ENCODE assay signal across 7 mouse cellular contexts in the genomic region with DNA sequence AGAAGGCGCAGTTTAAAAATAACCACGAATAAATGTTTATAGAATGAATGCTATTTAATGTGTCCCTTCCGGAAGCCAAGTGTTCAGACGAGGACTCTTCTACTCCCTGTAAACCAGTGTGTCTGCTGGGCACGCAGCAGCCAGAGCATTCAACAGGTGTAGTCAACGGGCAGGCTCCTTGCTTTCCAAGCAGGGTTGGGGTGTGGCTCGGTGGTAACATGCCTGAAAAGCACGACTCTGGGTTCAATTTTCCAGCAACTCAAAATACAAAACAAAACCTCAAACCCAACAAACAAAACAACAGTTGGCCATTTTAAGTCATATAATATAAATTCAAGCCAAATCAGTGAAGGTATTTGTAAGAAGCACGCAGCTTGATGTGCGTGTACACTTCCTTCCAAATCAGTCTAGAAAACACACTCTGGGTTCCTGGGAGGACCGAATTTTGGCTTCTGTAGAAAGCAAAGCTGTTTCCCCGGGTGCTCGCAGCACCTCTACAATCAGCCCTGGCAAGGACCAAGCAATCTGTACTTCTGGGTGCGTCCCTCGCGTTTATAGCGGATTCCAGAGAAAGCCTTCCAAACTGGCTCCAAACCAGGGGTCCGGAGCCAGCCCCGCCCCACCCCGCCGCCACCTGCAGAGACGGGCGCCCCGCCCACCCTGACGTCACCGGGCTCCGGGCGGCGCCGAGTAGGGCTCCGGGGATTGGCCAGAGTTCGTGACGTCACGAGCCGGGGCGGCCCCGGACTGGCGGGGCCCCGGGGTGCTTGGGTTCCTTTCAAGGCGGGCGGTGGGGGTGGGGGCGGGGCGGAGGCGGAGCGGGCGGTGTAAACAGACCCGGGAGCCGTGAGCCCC. TPM values are rescaled to one million over a fixed set of nuclear protein-coding genes. Genes with fewer than 3 reads are reported as not detected.
A peak's percentile ranks its signal among the peaks of the same experiment; 100 is the strongest.
DNase-seq lines count a peak whose midpoint lies in the region; ATAC-seq lines count a peak whose summit lies in the region.

Mturn (plus strand) TSS at position 734 of the 855 bp plus-strand sequence.

- peak within 1 kb of the TSS; percentile 57; the same call in 1 of the 2 replicates for H3K27ac ChIP-seq in intestine, embryonic 16.5 days (ENCODE audit: low read length)
- peak within 1 kb of the TSS; percentile 63 for H3K27ac ChIP-seq in midbrain, embryonic 11.5 days (ENCODE audit: low read depth, low read length)

- peak within 1 kb of the TSS; percentile 78 for H3K9ac ChIP-seq in intestine, embryonic 16.5 days (ENCODE audit: low read depth, low read length)
- peak within 1 kb of the TSS; percentile 81 for H3K9ac ChIP-seq in midbrain, embryonic 11.5 days (ENCODE audit: low read length)

- peak within 1 kb of the TSS; percentile 87 for H3K4me3 ChIP-seq in intestine, embryonic 16.5 days (ENCODE audit: low read length)
- H3K4me3 ChIP-seq in midbrain, embryonic 11.5 days (ENCODE audit: low read depth, low read length), result peak within 1 kb of the TSS; percentile 87

- peak within 1 kb of the TSS; percentile 98 for H3K4me2 ChIP-seq in intestine, embryonic 16.5 days (ENCODE audit: low read depth, low read length)
- H3K4me2 ChIP-seq in midbrain, embryonic 11.5 days, result peak within 1 kb of the TSS; percentile 90

- DNase-seq in adrenal gland, adult 18-20 months (ENCODE audit: low spot score in 2 of 2), result peak; percentile 99 to 100
- peak; percentile 97 for DNase-seq in embryo, embryonic 11 days
- peak; percentile 99 to 100 for DNase-seq in gastrocnemius, postnatal 36 days
- peak; percentile 96 to 98 for DNase-seq in left cerebral cortex, postnatal 36 days (ENCODE audit: low spot score in 2 of 2)
- DNase-seq in midbrain, embryonic 11.5 days (ENCODE audit: low spot score, missing footprints), result peak; percentile 100
- peak; percentile 96 for DNase-seq in skeletal muscle tissue, adult 2 months (ENCODE audit: low read depth, low spot score)

- H3K36me3 ChIP-seq in intestine, embryonic 16.5 days (ENCODE audit: control insufficient read depth, insufficient read depth, low read length), result no peaks in the 10 kb centered on the region
- H3K36me3 ChIP-seq in midbrain, embryonic 11.5 days (ENCODE audit: control insufficient read depth, insufficient read depth, low read length), result no peaks in the 10 kb centered on the region

- intact Hi-C loops in gastrocnemius, postnatal 36 days (cut with DNase I), result loop anchor here (5.0 kb wide), 1 partner anchor 84 kb away; the partner anchor contains the start of genes Fkbp14 and Plekha8
- intact Hi-C loops in left cerebral cortex, postnatal 36 days (cut with DNase I), result loop anchor here (2.0 kb wide), 1 partner anchor 86 kb away; the partner anchor contains the start of gene Plekha8

- 0 out of 2 replicates have a peak, but pooled peaks cover 5% of the 10 kb centered on the region for H3K4me1 ChIP-seq in intestine, embryonic 16.5 days (ENCODE audit: control insufficient read depth, insufficient read depth, low read length)
- peaks cover 9% of the 10 kb centered on the region; the same call in 1 of the 2 replicates for H3K4me1 ChIP-seq in midbrain, embryonic 11.5 days (ENCODE audit: control insufficient read depth, insufficient read depth, low read length)

- peak; percentile 99 for ATAC-seq in intestine, embryonic 16.5 days
- ATAC-seq in midbrain, embryonic 11.5 days (ENCODE audit: low FRiP score), result peak; percentile 98

- 2% methylated on average over 47 of the region's 48 CpGs for WGBS in intestine, embryonic 16.5 days
- 4% methylated on average over 45 of the region's 48 CpGs for WGBS in midbrain, embryonic 11.5 days

- H3K9me3 ChIP-seq in intestine, embryonic 16.5 days (ENCODE audit: control insufficient read depth, low read length), result no peaks in the 10 kb centered on the region
- H3K9me3 ChIP-seq in midbrain, embryonic 11.5 days (ENCODE audit: control insufficient read depth, low read length), result no peaks in the 10 kb centered on the region

- H3K27me3 ChIP-seq in intestine, embryonic 16.5 days (replicated peaks; ENCODE audit: control insufficient read depth, insufficient read depth, low read length), result 0 out of 2 replicates have a peak, but pooled peaks cover 2% of the 10 kb centered on the region
- H3K27me3 ChIP-seq in midbrain, embryonic 11.5 days (ENCODE audit: control insufficient read depth, insufficient read depth, low read length), result no peaks in the 10 kb centered on the region

RNA-seq across cellular contexts. Expression of gene Mturn, which starts in this region (rescaled TPM):
- total RNA-seq in adrenal gland, adult 18-20 months (2021), result 10 to 100 TPM; 15.5 to 30.5 TPM
- 1 to 10 TPM; 5.3 to 6.1 TPM for total RNA-seq in gastrocnemius, postnatal 36 days (2021)
- polyA plus RNA-seq in intestine, embryonic 16.5 days (2015; fragmentation: Nextera tagmentation; extraction: Ambion mirVana), result 6.1 and 6.4 TPM in 2 replicates
- 10 to 100 TPM; 93.9 to 96.4 TPM for total RNA-seq in left cerebral cortex, postnatal 36 days (2021)
- 40.0 and 40.3 TPM in 2 replicates for polyA plus RNA-seq in midbrain, embryonic 11.5 days (2014; fragmentation: Nextera tagmentation; extraction: Ambion mirVana)

Comparison
In these comparisons a context has a peak if more than half of its experiments do, and no peak if none do; other contexts are left out.
1. Peak in every context shown above with its lines: DNase-seq, ATAC-seq, H3K4me3 ChIP-seq and H3K27ac ChIP-seq.